Mouse (Mus musculus): ENCODE measurements around the gene Grid1.

DNA sequence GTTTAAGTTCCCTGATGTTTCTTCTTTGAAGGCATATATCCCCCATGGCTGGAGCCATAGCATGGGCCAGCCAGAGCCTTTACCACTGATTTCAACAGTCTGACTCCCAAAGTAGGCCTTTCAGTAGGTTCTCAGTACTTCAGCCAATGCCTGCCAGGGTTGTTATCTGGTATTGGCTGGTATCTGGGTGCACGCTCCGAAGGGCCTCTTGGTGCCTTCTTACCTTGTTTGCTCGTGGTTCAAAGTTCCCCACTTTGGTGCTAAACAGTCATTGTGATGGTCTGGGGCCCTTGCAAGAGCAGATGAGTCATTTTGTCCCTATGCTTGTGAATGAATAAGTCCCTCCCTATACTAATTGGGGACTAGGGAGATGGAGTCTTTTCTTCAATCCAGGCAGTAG, 377.5 kb downstream of the Grid1 start:
- TF ChIP-seq CTCF (conservative IDR thresholded peaks at IDR 0.05; ENCODE audit: low read length) (no peak), NANOG (IDR thresholded peaks at IDR 0.05; ENCODE audit: borderline replicate concordance, low read length) (no peak), POU5F1 (IDR thresholded peaks at IDR 0.05; ENCODE audit: borderline replicate concordance, low read length) (no peak)

Data from E14TG2a.4 (cell line).